Mouse (Mus musculus) frontal cortex, postnatal 25 days (tissue): ENCODE results near the gene Lypd1.

Experiments used
- DNase-seq, 2 experiments: peaks; one replicate each; pipeline ENCODE4 v3.0.0; 2022; ENCODE audit warnings: low spot score in 2 of 2

Lypd1 gene

GRCm38 (mm10) chr1:125912601-125913600, at the start of gene Lypd1:
Gene Lypd1, minus strand, starts transcription at chr1:125913101.
- no peak for DNase-seq

DNA sequence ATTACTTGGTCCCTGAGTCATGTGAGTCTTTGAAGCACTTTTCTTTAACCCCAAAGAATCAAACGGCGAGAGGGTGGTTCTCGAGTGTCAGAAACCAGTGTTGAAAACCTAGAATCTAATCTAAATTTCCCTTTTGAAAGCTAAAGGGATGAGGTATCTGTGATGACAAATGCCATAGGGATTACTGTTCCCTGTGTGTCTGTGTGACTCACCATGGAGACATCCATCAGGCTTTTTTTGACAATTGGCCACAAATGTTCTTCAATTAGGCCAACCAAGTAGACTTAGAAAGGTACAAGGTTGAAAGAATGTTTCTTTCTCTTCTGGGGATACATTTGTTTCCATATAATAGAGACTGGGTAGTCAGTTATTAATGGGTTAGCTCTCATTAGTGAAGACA, 38.1 kb upstream of the Lypd1 start:
- DNase-seq, result no peak

DNA sequence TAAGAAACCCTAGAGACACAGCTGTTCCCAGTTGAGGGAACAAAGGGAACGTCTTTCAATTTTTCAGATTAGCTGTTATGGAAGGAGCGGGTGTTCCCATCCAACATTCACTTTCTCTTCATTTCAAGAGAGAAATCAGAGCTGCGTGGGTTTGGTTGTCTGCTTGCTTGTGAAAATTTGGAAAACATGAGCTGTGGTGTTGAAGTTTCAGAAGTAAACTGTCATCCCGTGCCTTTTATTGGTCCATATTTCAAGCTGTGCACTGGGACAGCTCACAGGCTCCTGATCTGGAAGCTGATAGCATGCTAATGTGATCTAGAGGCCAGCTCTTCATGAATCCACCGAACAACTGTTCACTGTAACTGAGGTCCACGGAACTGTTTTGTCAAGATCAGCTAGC, 36.2 kb upstream of the Lypd1 start:
- no peak for DNase-seq

GRCm38 (mm10) chr1:125945136-125945535, 32.2 kb upstream of the Lypd1 start:
- no peak for DNase-seq

- no peak for DNase-seq
These were observed 30.4 kb upstream of the Lypd1 start for GRCm38 (mm10) chr1:125943305-125943704.

DNA sequence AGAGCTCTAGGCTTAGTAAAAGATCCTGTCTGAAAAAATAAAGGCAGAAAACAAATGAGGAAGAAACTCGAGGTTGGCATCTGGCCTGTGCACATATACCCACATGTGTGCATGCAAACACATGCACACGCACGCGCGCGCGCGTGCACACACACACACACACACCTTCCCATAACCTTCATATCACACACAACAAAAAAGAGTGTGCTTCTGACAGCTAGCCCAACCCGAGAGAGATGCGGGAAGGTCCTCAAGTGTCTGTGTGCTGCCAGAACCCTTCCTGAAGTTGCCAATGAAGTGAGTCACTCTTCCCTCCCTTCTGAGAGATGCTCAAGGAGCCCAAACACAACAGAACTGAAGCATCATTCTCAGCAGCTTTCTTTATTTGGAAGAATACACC, 12.6 kb upstream of the Lypd1 start:
- no peak for DNase-seq

GRCm38 (mm10) chr1:125923062-125923461, 10.2 kb upstream of the Lypd1 start:
- no peak for DNase-seq

GRCm38 (mm10) chr1:125920696-125921095, 7.8 kb upstream of the Lypd1 start:
- no peak for DNase-seq

DNA sequence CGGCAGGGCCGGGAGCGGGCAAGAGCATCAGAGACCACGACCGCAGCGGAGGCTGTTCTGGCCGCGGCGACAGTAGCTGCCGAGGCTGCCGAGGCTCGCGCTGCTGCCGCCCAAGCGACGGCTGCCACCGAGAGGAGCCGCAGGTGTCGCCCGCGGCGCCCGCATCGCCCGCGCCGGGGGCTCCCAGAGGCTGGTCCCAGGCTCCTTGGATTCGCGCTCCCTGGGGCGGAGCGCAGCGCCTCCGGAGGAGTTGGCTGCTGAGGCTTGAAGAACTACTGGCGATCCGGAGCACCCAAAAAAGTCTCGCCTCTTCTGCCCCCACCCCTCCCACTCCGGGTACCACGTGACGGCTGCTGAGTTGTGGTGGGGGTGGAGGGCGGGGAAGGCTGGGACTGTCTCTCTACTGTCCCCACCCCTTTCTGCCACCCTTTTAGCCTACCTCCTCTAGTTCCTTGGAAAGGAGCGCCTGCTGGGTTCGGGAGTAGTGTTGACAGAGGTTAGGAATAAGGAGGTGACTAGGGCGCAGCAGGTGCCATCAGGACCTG, 928 bp downstream of the Lypd1 start:
- DNase-seq, result peak; percentile 26 to 29

GRCm38 (mm10) chr1:125911337-125911900, 1.5 kb downstream of the Lypd1 start:
- peak; percentile 19 to 26 for DNase-seq

DNA sequence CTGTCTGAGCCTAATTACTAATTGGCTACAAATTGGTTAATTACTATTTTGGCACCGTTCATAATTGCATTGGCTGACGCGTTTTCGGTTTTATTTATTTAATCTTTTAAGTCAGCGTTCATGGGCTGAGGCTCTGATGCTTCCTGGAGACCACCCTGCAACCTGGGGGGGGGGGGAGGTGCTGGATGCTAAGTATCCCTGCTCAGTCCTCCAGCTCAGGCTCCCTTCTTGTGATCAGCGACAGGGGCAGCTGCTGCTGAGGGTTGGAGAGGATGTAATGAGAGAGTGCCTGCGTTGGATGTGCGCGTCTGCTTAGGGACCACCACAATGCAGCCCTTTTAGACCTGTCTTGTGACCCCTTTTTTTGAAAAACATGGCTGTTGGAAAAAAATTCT, 2.0 kb downstream of the Lypd1 start:
- DNase-seq, result no peak

- peak; percentile 8 to 15 for DNase-seq
These were observed 2.6 kb downstream of the Lypd1 start for GRCm38 (mm10) chr1:125910211-125910870.

- DNase-seq, result no peak
These were observed 19.7 kb downstream of the Lypd1 start for GRCm38 (mm10) chr1:125893158-125893557.

DNA sequence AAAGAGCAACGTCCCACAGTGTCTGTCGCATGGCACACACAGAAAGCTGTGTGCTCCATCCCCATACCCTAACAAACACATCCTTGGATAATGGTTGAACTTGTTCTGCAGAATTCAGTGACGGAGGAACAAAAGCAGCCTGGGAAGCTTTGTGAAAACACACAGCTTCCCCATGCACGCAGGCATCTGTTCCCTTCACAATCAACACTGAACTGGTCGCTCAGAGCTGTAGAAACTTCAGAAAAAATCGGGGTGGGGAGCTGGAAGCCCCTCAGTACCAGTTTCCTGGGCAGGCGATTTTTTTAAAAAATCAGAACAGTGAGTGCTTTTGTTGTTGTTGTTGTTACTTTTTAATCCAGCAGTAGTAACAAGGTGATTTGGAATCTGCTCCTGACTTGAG, 42.8 kb downstream of the Lypd1 start:
- DNase-seq, result no peak

GRCm38 (mm10) chr1:125858631-125859030, 54.3 kb downstream of the Lypd1 start:
- no peak for DNase-seq

- DNase-seq, result no peak
These were observed 58.3 kb downstream of the Lypd1 start for GRCm38 (mm10) chr1:125854646-125855045.

DNA sequence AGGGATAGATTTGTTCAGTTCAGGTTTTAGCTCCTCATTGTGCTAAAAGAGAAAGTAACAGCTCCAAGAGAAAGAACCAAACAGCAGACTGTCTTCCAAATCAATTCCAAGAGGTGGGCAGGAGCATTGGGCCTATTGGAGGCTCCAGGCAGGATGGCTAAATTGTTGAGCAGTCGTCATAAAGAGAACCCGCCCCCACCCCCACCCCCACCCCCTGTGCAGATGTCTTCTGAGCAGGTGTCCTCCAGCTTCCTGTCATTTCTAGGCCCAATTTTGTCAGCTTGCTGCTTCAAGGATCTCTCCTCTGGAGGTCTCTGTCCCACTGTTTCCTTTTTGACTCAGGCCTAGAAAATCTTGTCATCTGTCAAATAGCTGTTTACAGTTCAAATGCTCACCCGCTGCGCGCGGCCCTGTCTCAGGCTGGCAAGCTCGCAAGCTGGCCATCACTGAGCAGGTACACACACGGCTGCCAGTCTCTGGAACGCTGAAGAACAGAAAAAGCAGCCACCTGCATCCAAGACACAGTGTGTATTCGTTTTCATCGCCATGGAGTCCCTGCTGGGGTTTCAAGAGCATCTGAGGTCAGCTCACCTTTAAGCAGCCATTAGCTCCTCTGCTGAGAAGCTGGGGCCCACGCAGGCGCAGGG, 73.0 kb downstream of the Lypd1 start:
- no peak for DNase-seq

DNA sequence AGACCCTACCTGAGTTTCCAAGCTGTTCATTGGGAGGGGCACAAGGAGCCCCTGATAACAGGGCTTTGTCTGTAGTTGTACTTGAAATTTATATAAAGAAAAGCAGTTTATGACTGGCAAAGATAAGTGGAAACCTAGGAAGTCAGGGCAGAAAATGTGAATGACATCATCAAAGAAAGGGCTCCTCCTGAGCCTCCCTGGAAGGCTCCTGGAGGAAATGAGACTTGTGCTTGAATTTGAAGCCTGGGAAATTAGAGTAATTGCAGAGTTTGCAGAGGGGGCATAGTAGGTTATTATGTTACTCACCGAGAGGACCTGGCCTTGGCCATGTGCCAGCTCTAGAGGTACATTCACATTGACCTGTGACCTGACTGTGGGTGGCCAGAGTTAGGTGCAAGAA, 75.4 kb downstream of the Lypd1 start:
- no peak for DNase-seq

DNA sequence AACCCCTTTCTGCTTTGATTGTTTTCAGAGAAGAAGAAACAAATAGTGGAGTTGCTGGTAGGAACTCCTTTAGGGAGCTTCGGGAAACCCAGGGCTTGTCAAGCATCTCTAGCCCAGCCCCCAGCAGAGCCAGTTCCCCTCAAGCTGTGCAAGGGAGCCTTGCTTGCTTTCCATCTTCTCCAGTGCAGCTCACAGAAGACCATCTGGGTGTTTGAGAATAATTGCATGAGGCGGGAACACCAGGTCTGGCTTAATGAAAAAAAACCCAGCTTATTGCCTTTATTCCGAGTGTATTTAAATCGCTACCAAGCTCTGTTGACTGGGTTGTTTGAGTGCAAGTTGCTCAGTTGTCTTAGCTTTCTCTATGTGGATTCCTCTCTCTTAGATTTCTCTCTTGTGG, 89.3 kb downstream of the Lypd1 start:
- DNase-seq, result no peak

GRCm38 (mm10) chr1:125821101-125821500, 91.8 kb downstream of the Lypd1 start:
- DNase-seq, result no peak
